Mouse (Mus musculus) embryonic fibroblast, embryonic 13.5 days (primary cell): ENCODE data around the gene Ptprn2. TPM values are rescaled to one million over a fixed set of nuclear protein-coding genes. Genes with fewer than 3 reads are reported as not detected.

Experiments used
- H3K27ac ChIP-seq: 2 replicates; pipeline ENCODE4 v1.5.1; 2012; ENCODE audit warnings: low read length, control low read depth, inconsistent platforms; ENCODE audit not compliant: insufficient read depth
- H3K4me1 ChIP-seq: 2 replicates; pipeline ENCODE4 v1.6.1; 2011; ENCODE audit warnings: low read length; ENCODE audit not compliant: control insufficient read depth, insufficient read depth
- H3K4me3 ChIP-seq: 2 replicates; pipeline ENCODE4 v1.5.1; 2011; ENCODE audit warnings: mild to moderate bottlenecking, control low read depth, low read length; ENCODE audit not compliant: insufficient read depth
- CTCF ChIP-seq: IDR thresholded peaks from 2 replicates; pipeline ENCODE4 v1.5.1; 2011; ENCODE audit warnings: mild to moderate bottlenecking, control low read depth, low read length, moderate library complexity, borderline replicate concordance; ENCODE audit not compliant: insufficient read depth
- POLR2A ChIP-seq: IDR thresholded peaks from 2 replicates; pipeline ENCODE4 v1.6.1; 2011; ENCODE audit warnings: low read depth, mild to moderate bottlenecking, control low read depth, low read length, moderate library complexity
- polyA plus RNA-seq: library from polyadenylated mRNA; stranded (reverse); fragments of >200 nt; gene quantifications from 2 replicates; pipeline ENCODE4 v1.2.4, GENCODE M21; 2011; ENCODE audit warnings: low read depth; ENCODE audit not compliant: missing spikeins, insufficient read length

Gene Ptprn2
- polyA plus RNA-seq, 1 experiment = 0.26 TPM

DNA sequence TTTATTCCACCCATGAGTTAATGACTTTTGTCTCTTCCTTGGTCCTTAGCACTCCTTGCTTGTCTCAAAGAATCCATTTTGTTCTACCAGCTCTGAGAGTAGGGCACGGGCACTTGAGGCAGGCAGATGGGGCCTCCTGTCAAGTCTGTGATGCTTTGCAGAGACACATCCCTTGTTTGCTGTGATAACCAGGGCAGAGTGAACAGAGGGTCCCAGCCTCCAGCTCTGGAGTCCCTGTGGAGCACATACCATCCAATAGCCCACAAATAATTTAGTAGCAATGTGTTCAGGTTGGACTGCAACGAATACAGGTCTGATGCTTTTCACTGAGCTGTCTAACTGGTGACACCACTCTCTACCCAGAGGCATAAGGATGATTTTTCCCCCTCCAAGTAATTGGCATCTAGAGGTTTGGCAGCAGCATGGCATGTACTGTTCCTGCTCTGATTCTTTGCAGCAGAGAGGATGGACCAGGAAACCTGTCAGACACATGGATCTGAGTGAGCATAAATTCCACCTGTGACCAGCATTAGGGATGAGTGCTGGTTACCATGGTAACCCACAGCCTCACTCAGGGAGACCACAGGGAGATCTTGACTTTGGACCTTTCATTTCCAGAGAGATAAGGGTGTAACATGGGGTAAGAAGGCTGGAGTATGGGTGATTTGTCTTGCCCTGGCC is 319.7 kb downstream of the Ptprn2 start:
- TF ChIP-seq CTCF = no peak
- TF ChIP-seq POLR2A = no peak
- Histone ChIP-seq H3K27ac (no peak overlapping the region), H3K4me3 (no peak overlapping the region), H3K4me1 (no peaks in the 10 kb centered on the region)

- Histone ChIP-seq H3K27ac (no peak overlapping the region), H3K4me3 (no peak overlapping the region), H3K4me1 (no peaks in the 10 kb centered on the region)
- TF ChIP-seq POLR2A = no peak
Measured at GRCm38 (mm10) chr12:116806089-116806488, 320.6 kb downstream of the Ptprn2 start.

DNA sequence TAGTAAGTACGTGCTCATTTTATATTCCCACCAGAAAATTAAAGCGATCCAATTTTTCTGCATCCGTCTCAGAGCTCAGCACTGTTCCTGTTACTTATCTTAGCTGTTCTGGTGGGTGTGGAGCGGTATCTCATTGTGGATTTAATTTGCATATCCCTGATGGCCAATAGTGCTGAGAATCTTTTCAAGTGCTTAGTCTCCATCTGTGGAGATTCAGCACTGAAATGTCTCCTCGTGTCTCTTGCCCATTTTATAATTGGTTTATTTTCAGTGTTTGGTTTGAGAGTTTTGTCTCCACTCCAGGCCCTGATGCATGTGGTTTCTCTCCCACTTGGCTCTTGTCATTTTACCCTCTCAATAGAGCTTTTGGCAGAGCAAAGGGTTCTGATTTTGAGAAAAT is 327.5 kb downstream of the Ptprn2 start:
- Histone ChIP-seq H3K27ac (no peak overlapping the region), H3K4me1 (no peaks in the 10 kb centered on the region), H3K4me3 (no peak overlapping the region)
- TF ChIP-seq CTCF (no peak), POLR2A (no peak)

GRCm38 (mm10) chr12:116819836-116820235 is 334.3 kb downstream of the Ptprn2 start:
- Histone ChIP-seq H3K27ac (no peak overlapping the region), H3K4me3 (no peak overlapping the region), H3K4me1 (no peaks in the 10 kb centered on the region)
- TF ChIP-seq CTCF = no peak
- no peak for TF ChIP-seq POLR2A

DNA sequence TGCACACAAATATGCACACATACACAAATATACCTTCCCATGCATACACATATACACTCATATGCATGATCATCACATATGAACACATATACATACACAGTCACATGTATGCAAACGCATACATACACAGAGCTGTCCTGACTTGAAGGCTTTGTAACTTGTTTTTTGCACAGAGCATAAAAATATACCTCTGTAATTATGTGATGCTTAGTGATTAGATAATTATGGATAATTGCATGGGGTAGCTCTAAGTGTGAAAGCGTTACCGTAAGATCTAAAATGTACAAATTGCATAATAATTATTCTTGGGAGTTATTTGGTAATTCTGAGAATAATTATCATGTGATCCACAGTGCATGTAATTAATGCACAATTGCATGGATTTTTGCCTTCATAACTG is 337.8 kb downstream of the Ptprn2 start:
- no peak overlapping the region for H3K4me3 ChIP-seq
- no peak overlapping the region for H3K27ac ChIP-seq
- H3K4me1 ChIP-seq = no peaks in the 10 kb centered on the region
- TF ChIP-seq POLR2A (no peak), CTCF (no peak)

DNA sequence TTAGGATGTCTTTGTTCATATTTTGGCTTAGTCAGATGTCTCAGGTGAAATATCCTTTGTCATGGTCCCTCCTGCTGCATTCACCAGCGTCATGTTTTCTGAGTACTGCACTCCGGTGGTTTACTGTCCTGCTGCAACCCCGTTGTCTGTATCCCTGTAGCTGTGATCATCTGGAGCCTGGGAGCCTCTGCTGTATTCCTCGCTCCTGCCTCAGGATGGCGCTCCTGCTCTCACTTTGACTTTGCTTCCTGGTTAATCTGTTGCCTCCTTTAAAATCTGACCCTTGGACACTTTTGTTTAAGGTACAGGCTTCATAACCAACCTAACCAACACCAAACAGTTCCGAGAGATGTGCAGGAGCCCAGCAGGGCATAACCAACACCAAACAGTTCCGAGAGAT is 342.2 kb downstream of the Ptprn2 start:
- Histone ChIP-seq H3K27ac (no peak overlapping the region), H3K4me3 (no peak overlapping the region), H3K4me1 (no peaks in the 10 kb centered on the region)
- TF ChIP-seq CTCF (no peak), POLR2A (no peak)

DNA sequence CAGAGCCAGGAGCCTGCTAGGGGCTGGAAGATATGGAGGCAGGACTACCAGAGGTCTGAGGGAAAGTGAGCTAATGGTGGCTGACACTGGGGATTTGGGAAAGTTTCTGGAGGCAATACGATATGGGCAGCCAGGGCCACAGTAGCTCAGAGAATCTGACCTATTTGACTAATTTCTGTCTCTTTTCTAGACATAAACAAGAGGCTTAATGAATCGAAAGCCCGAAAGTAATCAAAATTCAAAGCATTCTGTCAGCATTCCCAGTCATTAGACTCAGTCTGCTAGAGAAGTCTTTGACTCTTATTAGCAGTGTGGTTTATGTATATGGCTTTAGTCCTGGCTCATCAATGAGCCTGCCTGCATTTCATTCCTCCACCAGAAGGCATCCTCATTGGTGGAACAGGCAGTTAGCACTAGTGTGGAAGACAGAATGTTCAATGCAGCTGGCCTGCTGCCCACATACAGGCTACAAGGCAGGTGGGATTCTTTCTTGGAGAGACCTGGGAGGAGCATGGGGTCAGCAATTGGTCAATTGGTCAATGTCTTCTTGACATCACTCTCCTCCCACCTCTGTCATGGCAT is 353.2 kb downstream of the Ptprn2 start:
- Histone ChIP-seq H3K4me1 (no peaks in the 10 kb centered on the region), H3K27ac (no peak overlapping the region), H3K4me3 (no peak overlapping the region)
- TF ChIP-seq CTCF (no peak), POLR2A (no peak)

DNA sequence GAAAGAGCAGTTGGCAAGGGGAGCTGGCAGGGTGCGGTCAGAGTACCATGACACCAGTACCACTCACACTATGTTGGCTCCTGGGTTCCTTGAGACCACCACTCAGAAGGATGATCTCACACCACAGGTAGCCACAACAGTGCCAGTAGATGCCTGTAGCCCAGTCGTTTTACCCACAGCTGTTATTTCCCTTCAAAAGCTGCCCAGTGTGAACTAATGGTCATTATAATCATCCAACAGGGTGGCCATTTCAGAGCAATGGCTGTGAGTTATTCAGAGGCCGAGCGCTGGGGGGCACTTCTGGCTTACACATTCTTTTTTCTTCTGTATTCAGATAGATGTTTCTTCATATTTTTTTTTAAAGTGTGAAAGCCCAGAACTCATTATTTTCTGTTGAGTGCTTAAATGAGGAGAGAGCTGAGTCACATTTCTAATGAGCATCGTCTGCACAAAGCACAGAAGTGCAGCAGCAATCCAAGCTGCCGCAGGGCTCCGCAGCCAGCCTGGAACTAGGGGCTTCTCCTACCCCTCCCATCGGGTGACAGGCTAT is 357.3 kb downstream of the Ptprn2 start:
- Histone ChIP-seq H3K4me1 (no peaks in the 10 kb centered on the region), H3K27ac (no peak overlapping the region), H3K4me3 (no peak overlapping the region)
- TF ChIP-seq POLR2A (no peak), CTCF (no peak)

DNA sequence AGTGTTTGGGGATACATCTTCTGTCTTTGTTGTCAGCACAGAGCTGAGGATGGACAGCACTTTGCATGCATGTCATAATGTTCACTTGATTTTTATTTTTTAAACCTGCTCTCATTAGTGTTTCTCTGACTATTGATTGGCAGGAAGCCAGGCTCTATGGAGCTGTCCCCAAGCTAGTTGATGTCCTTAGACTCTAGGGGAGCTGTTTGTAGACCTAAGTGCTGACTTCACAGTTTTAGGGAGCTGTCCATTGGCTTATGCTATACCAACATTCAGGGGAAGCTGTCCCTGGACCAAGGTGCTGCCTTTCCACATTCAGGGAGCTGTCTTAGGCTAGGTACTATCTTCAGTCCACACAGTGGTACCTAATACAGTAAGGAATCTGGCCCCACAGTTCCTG is 360.7 kb downstream of the Ptprn2 start:
- no peak overlapping the region for H3K4me3 ChIP-seq

GRCm38 (mm10) chr12:116847021-116847420 is 361.5 kb downstream of the Ptprn2 start:
- H3K4me3 ChIP-seq = no peak overlapping the region
- H3K27ac ChIP-seq = no peak overlapping the region
- no peaks in the 10 kb centered on the region for H3K4me1 ChIP-seq
- TF ChIP-seq POLR2A (no peak), CTCF (no peak)

More for the DNA sequence above, 360.7 kb downstream of the Ptprn2 start:
- TF ChIP-seq CTCF = no peak
- no peak for TF ChIP-seq POLR2A
- H3K4me1 ChIP-seq = no peaks in the 10 kb centered on the region
- H3K27ac ChIP-seq = no peak overlapping the region
